15 mouse cellular contexts compared by ENCODE assay signal in the genomic region with DNA sequence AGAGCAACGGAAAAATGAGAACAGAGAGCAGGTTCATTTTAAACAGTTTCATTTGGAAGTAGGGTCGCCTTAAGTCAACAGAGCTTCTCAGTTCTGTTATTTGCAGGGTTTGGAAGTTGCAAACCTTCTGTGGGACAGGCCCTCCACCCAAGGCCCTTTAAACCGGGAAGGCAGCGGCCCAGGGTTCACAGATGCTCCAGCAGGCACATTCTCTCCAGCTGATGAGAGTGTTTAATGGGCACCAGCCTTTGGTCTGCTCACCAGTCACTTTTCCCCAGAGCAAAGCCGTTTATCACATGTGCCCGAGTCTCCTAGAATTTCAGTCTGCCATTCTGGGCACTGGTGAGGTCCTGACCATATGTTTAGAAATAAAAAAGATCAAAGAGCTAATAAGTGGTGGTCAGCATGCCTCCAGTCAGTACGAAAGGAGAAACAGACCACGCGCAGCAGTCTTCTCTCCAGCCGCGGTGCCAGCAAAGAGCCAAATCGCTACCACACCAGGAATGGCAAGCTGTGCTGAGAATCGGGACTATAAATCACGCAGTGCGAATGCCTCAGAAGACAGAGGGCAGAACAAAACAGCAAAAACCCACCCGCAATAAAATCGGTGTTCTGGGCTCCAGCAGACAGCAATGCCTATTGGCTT.
DNase-seq lines count a peak whose midpoint lies in the region; ATAC-seq and TF ChIP-seq lines count a peak whose summit lies in the region.
"Had no signal": no experiment of that assay in that cellular context is flagged by ENCODE, and none has a peak within 500 bp of the region (broad histone marks: within the 10 kb centered on the region; RNA-seq: fewer than 3 reads in every experiment).

No protein-coding gene starts in this region.

- no peak for ATAC-seq in limb, embryonic 14.5 days (ENCODE audit: low FRiP score, low read depth)
- ATAC-seq in liver, postnatal 0 days = no peak
- ATAC-seq: hindbrain, embryonic 16.5 days had no signal

- no peak for TF ChIP-seq CTCF in cerebellum, adult 2 months (IDR thresholded peaks at IDR 0.05; ENCODE audit: borderline replicate concordance, insufficient read depth, low read depth, low read length)
- TF ChIP-seq CTCF in liver, postnatal 0 days (IDR thresholded peaks at IDR 0.05; ENCODE audit: low read depth) = no peak

- H3K4me1 ChIP-seq in cerebellum, adult 2 months (ENCODE audit: control insufficient read depth, insufficient read depth, low read length) = no peaks in the 10 kb centered on the region
- peaks cover 8% of the 10 kb centered on the region; the same call in 1 of the 2 replicates for H3K4me1 ChIP-seq in limb, embryonic 14.5 days (ENCODE audit: control insufficient read depth, insufficient read depth, low read length)
- H3K4me1 ChIP-seq in liver, postnatal 0 days (ENCODE audit: insufficient read depth) = no peaks in the 10 kb centered on the region
- H3K4me1 ChIP-seq: forebrain, embryonic 12.5 days had no signal

- H3K36me3 ChIP-seq in limb, embryonic 14.5 days (ENCODE audit: control insufficient read depth, insufficient read depth, low read length) = no peaks in the 10 kb centered on the region
- H3K36me3 ChIP-seq in liver, postnatal 0 days (replicated peaks; ENCODE audit: insufficient read depth, low read length) = no peaks in the 10 kb centered on the region
- H3K36me3 ChIP-seq: forebrain, embryonic 12.5 days; heart, embryonic 12.5 days had no signal

- no peaks in the 10 kb centered on the region for H3K27me3 ChIP-seq in cerebellum, adult 2 months (ENCODE audit: control insufficient read depth, insufficient read depth, low read length)
- H3K27me3 ChIP-seq in limb, embryonic 14.5 days (ENCODE audit: control insufficient read depth, insufficient read depth, low read length) = no peaks in the 10 kb centered on the region
- no peaks in the 10 kb centered on the region for H3K27me3 ChIP-seq in liver, postnatal 0 days (ENCODE audit: insufficient read depth, low read length)
- H3K27me3 ChIP-seq: forebrain, embryonic 12.5 days; heart, embryonic 12.5 days had no signal

- no peak overlapping the region for H3K9ac ChIP-seq in limb, embryonic 14.5 days (ENCODE audit: low read depth, low read length, severe bottlenecking)
- H3K9ac ChIP-seq in liver, postnatal 0 days (replicated peaks) = no peak overlapping the region
- H3K9ac ChIP-seq: forebrain, embryonic 12.5 days; heart, embryonic 12.5 days; lung, embryonic 14.5 days had no signal

- H3K4me3 ChIP-seq in cerebellum, adult 2 months (replicated peaks; ENCODE audit: insufficient read depth, low read depth, low read length) = no peak overlapping the region
- peak overlapping the region; percentile 1; the same call in 1 of the 2 replicates for H3K4me3 ChIP-seq in limb, embryonic 14.5 days (replicated peaks; ENCODE audit: low read length)
- no peak overlapping the region for H3K4me3 ChIP-seq in liver, postnatal 0 days (ENCODE audit: low read depth, low read length)
- H3K4me3 ChIP-seq: forebrain, embryonic 12.5 days; heart, embryonic 12.5 days had no signal

- TF ChIP-seq EP300 in liver, postnatal 0 days (IDR thresholded peaks at IDR 0.05; ENCODE audit: low read depth) = no peak

- H3K27ac ChIP-seq in cerebellum, adult 2 months (ENCODE audit: insufficient read depth, low read length) = no peak overlapping the region
- H3K27ac ChIP-seq in limb, embryonic 14.5 days (replicated peaks; ENCODE audit: low read depth, low read length) = no peak overlapping the region
- no peak overlapping the region for H3K27ac ChIP-seq in liver, postnatal 0 days (ENCODE audit: low read depth)
- H3K27ac ChIP-seq: forebrain, embryonic 12.5 days had no signal

- no peaks in the 10 kb centered on the region for H3K9me3 ChIP-seq in limb, embryonic 14.5 days (ENCODE audit: control insufficient read depth, low read length)
- H3K9me3 ChIP-seq in liver, postnatal 0 days (ENCODE audit: low read length) = no peaks in the 10 kb centered on the region
- H3K9me3 ChIP-seq: forebrain, embryonic 12.5 days; heart, embryonic 12.5 days had no signal

- no peak for TF ChIP-seq POLR2A in cerebellum, adult 2 months (IDR thresholded peaks at IDR 0.05; ENCODE audit: borderline replicate concordance, insufficient read depth, low read length)
- no peak for TF ChIP-seq POLR2A in limb, embryonic 14.5 days (IDR thresholded peaks at IDR 0.05; ENCODE audit: borderline replicate concordance, extremely low read depth, insufficient read depth, insufficient read length)

- H3K4me2 ChIP-seq in limb, embryonic 14.5 days (replicated peaks; ENCODE audit: low read depth, low read length, severe bottlenecking) = peak overlapping the region; percentile 40
- no peak overlapping the region for H3K4me2 ChIP-seq in liver, postnatal 0 days (ENCODE audit: low read depth, low read length)
- H3K4me2 ChIP-seq: forebrain, embryonic 12.5 days; heart, embryonic 12.5 days; lung, embryonic 14.5 days; midbrain, embryonic 11.5 days had no signal

- WGBS in cerebellum, adult 2 months = 48% methylated on average over 17 of the region's 17 CpGs
- 16% methylated on average over 17 of the region's 17 CpGs for WGBS in limb, embryonic 14.5 days
- WGBS in liver, postnatal 0 days (ENCODE audit: insufficient replicate concordance) = 74% methylated on average over 17 of the region's 17 CpGs

- peak; percentile 21 to 23 for DNase-seq in cerebellum, postnatal 25 days
- no peak for DNase-seq in cerebellum, adult 2 months
- DNase-seq in kidney, postnatal 4 days = peak; percentile 4 to 8
- no peak for DNase-seq in kidney, adult 8-10 months
- DNase-seq in limb, embryonic 14.5 days (ENCODE audit: low spot score) = peak; percentile 6
- DNase-seq in heart, postnatal 4 days = no peak
- DNase-seq in lung, adult 18-20 months = no peak
- no peak for DNase-seq in liver, postnatal 0 days
- DNase-seq: heart, postnatal 36 days; thymus, postnatal 36 days had no signal

Comparison
In these comparisons a context has a peak if more than half of its experiments do, and no peak if none do; other contexts are left out.
1. DNase-seq: peak in cerebellum, postnatal 25 days (2 of 2), kidney, postnatal 4 days (2 of 2) and limb, embryonic 14.5 days (single experiment); none in cerebellum, adult 2 months (0 of 2), kidney, adult 8-10 months (0 of 2), heart, postnatal 4 days (single experiment), lung, adult 18-20 months (0 of 2) and liver, postnatal 0 days (single experiment).